Mouse (Mus musculus) embryonic facial prominence, embryonic 14.5 days (tissue): ENCODE data around the gene Pde7b. TPM values are rescaled to one million over a fixed set of nuclear protein-coding genes. Genes with fewer than 3 reads are reported as not detected.

ENCODE experiments used
- ATAC-seq: fragments of 200-750 bp; cut with Nextera tagmentation; 2 replicates; pipeline ENCODE4 v1.8.0; 2017; ENCODE audit warnings: low read depth, moderate number of reproducible peaks, moderate TSS enrichment
- DNase-seq: peaks from one replicate; pipeline ENCODE4 v3.0.0-alpha.2; 2015; ENCODE audit warnings: low spot score
- H3K27ac ChIP-seq: fragments of 300-500 bp; sonication (generic); replicated peaks from 2 replicates; pipeline ENCODE4 v1.5.1; 2014; ENCODE audit warnings: low read depth, mild to moderate bottlenecking, low read length, moderate library complexity
- H3K27me3 ChIP-seq: fragments of 300-500 bp; sonication (generic); replicated peaks from 2 replicates; pipeline ENCODE4 v1.6.1; 2014; ENCODE audit warnings: low read length; ENCODE audit not compliant: control insufficient read depth, insufficient read depth
- H3K36me3 ChIP-seq: fragments of 300-500 bp; sonication (generic); 2 replicates; pipeline ENCODE4 v1.6.1; 2014; ENCODE audit warnings: low read length, mixed read lengths; ENCODE audit not compliant: control insufficient read depth, insufficient read depth
- H3K4me1 ChIP-seq: fragments of 300-500 bp; sonication (generic); 2 replicates; pipeline ENCODE4 v1.6.1; 2014; ENCODE audit warnings: antibody characterized with exemption, low read length; ENCODE audit not compliant: control insufficient read depth, insufficient read depth
- H3K4me2 ChIP-seq: fragments of 300-500 bp; sonication (generic); 2 replicates; pipeline ENCODE4 v1.6.1; 2014; ENCODE audit warnings: low read depth, mild to moderate bottlenecking, low read length, moderate library complexity, mixed read lengths
- H3K4me3 ChIP-seq: fragments of 300-500 bp; sonication (generic); 2 replicates; pipeline ENCODE4 v1.5.1; 2014; ENCODE audit warnings: low read depth, mild to moderate bottlenecking, low read length
- H3K9ac ChIP-seq: fragments of 300-500 bp; sonication (generic); 2 replicates; pipeline ENCODE4 v1.6.1; 2014; ENCODE audit warnings: low read depth, mild to moderate bottlenecking, low read length, moderate library complexity, mixed read lengths
- H3K9me3 ChIP-seq: fragments of 300-500 bp; sonication (generic); 2 replicates; pipeline ENCODE4 v1.6.1; 2016; ENCODE audit warnings: low read length; ENCODE audit not compliant: control insufficient read depth
- WGBS: fragments of 180-500 bp; shearing (Covaris S2); extraction: QIAGEN DNeasy Blood & Tissue Kit; methylation state at CpG from one replicate; pipeline ENCODE4 v1.1.7; 2014; 5-methylcytosine and 5-hydroxymethylcytosine counted together
- polyA plus RNA-seq: library from polyadenylated mRNA; unstranded; fragments of >200 nt; fragmentation: Nextera tagmentation; extraction: Ambion mirVana; gene quantifications from 2 replicates; pipeline ENCODE4 v1.2.1, GENCODE M21; 2014

The Pde7b gene
- polyA plus RNA-seq, 1 experiment from 2014 or later, result 8.8 TPM

DNA sequence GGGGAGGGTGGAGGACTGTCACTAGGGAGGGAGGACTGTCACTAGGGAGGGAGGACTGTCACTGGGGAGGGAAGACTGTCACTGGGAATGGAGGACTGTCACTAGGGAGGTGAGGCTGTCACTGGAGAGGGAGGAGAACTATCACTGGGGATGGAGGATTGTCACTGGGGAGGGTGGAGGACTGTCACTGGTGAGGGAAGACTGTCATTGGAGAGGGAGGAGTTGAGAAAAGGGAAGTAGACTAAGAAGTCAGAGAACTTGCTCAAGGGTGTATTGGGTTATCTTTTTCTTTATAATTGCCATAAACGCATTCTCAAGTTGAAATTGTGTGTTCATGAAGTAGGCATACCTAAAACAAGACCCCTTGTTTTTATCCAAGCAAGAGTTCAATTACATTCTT, 150.5 kb downstream of the Pde7b start:
- H3K9me3 ChIP-seq, result no peaks in the 10 kb centered on the region
- ATAC-seq (no peak), DNase-seq (no peak)
- no peak overlapping the region for H3K27ac ChIP-seq
- no peak overlapping the region for H3K9ac ChIP-seq
- H3K36me3 ChIP-seq, result no peaks in the 10 kb centered on the region
- H3K4me1 ChIP-seq, result 0 out of 2 replicates have a peak, but pooled peaks cover 2% of the 10 kb centered on the region
- WGBS, result 100% methylated on average over 1 of the region's 1 CpGs
- no peak overlapping the region for H3K4me3 ChIP-seq
- no peaks in the 10 kb centered on the region for H3K27me3 ChIP-seq
- no peak overlapping the region for H3K4me2 ChIP-seq

DNA sequence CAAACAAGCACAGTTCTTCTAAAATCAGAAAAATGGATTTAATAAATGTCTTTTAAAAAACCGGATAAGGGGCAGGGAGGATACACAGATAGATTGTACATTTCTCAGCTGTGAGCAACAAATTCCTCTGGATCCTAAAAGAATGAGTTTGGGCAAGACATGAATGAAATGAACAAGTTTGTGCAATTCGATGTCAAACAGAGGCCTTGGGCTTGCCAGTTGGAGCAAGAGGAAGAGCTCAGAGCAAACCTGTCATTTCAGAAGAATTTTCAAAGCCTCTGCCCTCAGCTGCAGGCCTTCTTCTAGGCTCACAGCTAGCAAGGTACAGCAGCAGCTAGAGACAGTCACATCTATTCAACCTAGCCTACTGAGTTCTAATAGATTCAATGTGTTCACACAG, 153.4 kb downstream of the Pde7b start:
- Histone ChIP-seq H3K27ac (no peak overlapping the region), H3K4me3 (no peak overlapping the region), H3K4me1 (0 out of 2 replicates have a peak, but pooled peaks cover 2% of the 10 kb centered on the region), H3K36me3 (no peaks in the 10 kb centered on the region), H3K4me2 (no peak overlapping the region), H3K27me3 (no peaks in the 10 kb centered on the region), H3K9ac (no peak overlapping the region), H3K9me3 (no peaks in the 10 kb centered on the region)
- DNase-seq (peak; percentile 63), ATAC-seq (no peak)
- WGBS, result 74% methylated on average over 2 of the region's 2 CpGs

DNA sequence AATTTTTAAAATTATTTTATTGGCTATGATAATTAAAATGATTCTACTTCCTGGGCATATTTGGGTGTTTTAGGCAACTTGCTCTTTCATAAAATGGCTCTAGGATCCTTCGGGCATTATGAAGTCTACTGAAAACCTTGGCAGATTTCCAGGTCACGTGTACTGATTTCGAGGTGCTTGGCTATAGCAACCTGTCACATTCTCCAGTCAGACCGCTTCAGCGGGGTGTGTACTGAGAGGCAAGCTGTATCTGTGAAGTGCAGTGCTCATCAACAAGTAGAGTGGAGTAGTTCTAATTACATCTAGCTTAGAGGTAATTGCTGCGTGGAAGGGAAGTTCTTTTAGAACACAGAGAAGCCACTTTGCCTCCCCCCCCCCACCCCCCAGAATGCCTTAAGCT, 156.2 kb downstream of the Pde7b start:
- DNase-seq, result peak; percentile 88
- H3K27ac ChIP-seq, result no peak overlapping the region
- H3K4me3 ChIP-seq, result no peak overlapping the region
- H3K36me3 ChIP-seq, result no peaks in the 10 kb centered on the region
- ATAC-seq, result peak; percentile 74; the same call in 1 of the 2 replicates
- no peak overlapping the region for H3K4me2 ChIP-seq
- no peaks in the 10 kb centered on the region for H3K27me3 ChIP-seq
- H3K9me3 ChIP-seq, result no peaks in the 10 kb centered on the region
- WGBS, result 59% methylated on average over 6 of the region's 6 CpGs
- H3K4me1 ChIP-seq, result peaks cover 7% of the 10 kb centered on the region
- no peak overlapping the region for H3K9ac ChIP-seq

DNA sequence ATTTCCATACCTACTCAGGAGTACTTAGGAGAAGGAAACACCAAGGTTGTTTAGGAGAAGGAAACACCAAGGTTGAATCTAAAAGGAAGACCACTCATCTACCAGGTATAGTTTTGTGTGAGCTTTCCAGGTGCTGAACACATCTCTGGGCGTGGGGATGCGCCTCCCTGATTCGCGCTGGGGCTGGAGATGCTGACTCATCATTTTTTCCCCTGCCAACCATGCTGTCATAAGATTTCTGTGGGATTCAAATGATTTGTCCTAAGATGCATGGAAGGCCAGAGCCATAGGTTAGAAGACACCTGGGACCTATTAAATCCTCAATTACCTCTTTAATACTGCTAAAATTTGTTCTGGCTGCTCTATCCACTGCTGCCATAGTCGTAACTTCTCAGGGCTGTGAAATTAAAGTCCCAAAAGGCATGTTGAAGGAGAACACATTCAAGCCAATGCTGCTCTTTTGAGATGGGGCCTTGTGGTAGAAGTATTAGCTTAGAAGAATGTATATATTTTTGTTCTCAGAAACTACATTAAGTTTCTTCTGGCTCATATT, 157.1 kb downstream of the Pde7b start:
- Histone ChIP-seq H3K27me3 (no peaks in the 10 kb centered on the region), H3K36me3 (no peaks in the 10 kb centered on the region), H3K4me2 (no peak overlapping the region), H3K9ac (no peak overlapping the region), H3K4me1 (peaks cover 16% of the 10 kb centered on the region), H3K27ac (no peak overlapping the region), H3K4me3 (no peak overlapping the region), H3K9me3 (no peaks in the 10 kb centered on the region)
- DNase-seq (no peak), ATAC-seq (no peak)
- WGBS, result 84% methylated on average over 5 of the region's 5 CpGs

DNA sequence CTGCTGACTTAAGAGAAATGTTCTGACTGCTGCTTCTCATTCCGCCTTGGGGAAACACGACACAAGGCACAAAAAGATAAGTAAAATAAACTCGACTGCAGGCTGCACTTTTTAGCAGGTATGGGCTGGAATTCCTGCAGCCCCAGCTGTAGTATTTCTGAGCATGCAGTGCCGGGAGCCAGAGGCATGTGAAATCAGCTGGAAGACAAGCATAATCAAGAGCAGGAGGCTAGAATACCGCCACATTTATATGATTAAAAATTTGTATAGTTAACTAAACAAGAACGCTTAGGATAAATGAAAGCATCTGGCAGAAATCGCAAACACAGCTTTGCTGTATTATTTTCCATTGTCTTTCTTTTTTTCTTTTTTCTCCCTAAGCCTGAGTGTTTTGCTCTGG, 168.4 kb downstream of the Pde7b start:
- H3K27ac ChIP-seq, result peak overlapping the region; percentile 18; the same call in 1 of the 2 replicates
- no peaks in the 10 kb centered on the region for H3K27me3 ChIP-seq
- no peaks in the 10 kb centered on the region for H3K36me3 ChIP-seq
- DNase-seq, result peak; percentile 82
- ATAC-seq, result peak; percentile 67
- peaks cover 14% of the 10 kb centered on the region for H3K4me1 ChIP-seq
- no peak overlapping the region for H3K4me2 ChIP-seq
- no peaks in the 10 kb centered on the region for H3K9me3 ChIP-seq
- H3K9ac ChIP-seq, result no peak overlapping the region
- no peak overlapping the region for H3K4me3 ChIP-seq
- 20% methylated on average over 7 of the region's 7 CpGs for WGBS

DNA sequence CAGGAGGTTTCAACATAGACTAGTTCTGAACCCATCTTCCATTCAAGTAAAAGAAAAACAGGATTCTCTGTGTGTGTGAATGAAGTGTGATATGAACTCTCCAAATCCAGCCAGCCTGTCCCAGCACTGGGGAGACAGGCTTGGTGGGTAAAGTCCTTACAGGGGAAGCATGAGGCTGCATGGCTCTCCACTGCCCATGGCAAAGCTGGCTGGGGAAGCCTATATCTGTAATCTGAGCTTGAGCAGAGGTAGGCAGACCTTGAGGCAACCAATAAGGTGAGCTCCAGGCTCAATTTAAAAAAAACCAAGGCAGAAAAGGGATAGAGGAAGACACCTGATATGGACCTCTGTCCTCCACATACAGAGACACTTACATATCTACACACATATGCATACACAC, 173.5 kb downstream of the Pde7b start:
- H3K9me3 ChIP-seq, result no peaks in the 10 kb centered on the region
- DNase-seq (no peak), ATAC-seq (no peak)
- no peaks in the 10 kb centered on the region for H3K36me3 ChIP-seq
- H3K27ac ChIP-seq, result no peak overlapping the region
- no peaks in the 10 kb centered on the region for H3K27me3 ChIP-seq
- H3K4me3 ChIP-seq, result no peak overlapping the region
- peaks cover 31% of the 10 kb centered on the region for H3K4me1 ChIP-seq
- H3K9ac ChIP-seq, result no peak overlapping the region
- no peak overlapping the region for H3K4me2 ChIP-seq

DNA sequence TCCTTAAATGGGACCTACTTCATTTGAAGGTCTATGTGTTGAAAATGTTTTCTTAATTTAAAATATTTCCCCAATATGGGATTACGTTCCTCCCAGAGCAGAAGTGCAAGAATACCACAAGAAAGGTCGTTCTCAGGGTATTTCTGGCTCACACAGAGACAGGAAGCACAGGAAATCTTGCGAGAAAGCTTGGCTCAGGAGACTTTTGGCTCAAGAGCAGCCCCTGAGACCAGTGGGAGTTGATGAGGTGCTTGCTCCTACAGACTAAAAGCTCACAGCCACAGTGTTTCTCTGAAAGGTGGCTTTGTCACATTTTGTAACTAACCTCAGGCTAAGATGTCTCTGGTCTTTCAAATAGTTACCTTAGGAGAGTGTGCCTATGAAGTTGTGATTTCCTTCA, 174.1 kb downstream of the Pde7b start:
- Histone ChIP-seq H3K27me3 (no peaks in the 10 kb centered on the region), H3K9ac (no peak overlapping the region), H3K36me3 (no peaks in the 10 kb centered on the region), H3K27ac (no peak overlapping the region), H3K4me3 (no peak overlapping the region), H3K9me3 (no peaks in the 10 kb centered on the region), H3K4me1 (peaks cover 37% of the 10 kb centered on the region), H3K4me2 (no peak overlapping the region)
- 37% methylated on average over 3 of the region's 3 CpGs for WGBS
- no peak for ATAC-seq
- peak; percentile 60 for DNase-seq

DNA sequence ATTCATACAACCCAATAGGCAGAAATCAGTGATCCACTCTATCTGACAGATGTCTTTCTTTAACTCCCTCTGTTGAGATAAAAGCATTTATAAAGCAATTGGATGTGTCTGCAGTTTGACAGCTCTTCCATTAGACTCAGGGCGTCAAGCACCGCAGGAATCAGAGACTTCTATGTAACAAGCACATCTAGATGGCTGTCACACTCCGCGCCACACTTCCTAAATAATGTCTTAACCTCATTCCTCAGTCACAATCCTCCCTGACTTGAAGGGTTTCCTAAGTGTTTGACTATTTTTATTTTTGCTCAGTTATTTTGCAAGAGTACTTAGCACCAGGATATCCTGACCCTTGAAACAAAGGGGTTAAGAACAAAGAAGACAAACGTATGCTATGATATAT, 174.7 kb downstream of the Pde7b start:
- H3K4me2 ChIP-seq, result no peak overlapping the region
- H3K9me3 ChIP-seq, result no peaks in the 10 kb centered on the region
- no peak for ATAC-seq
- no peak overlapping the region for H3K4me3 ChIP-seq
- no peak overlapping the region for H3K27ac ChIP-seq
- H3K27me3 ChIP-seq, result no peaks in the 10 kb centered on the region
- H3K9ac ChIP-seq, result no peak overlapping the region
- WGBS, result 69% methylated on average over 5 of the region's 5 CpGs
- no peak for DNase-seq
- H3K4me1 ChIP-seq, result peaks cover 37% of the 10 kb centered on the region
- H3K36me3 ChIP-seq, result no peaks in the 10 kb centered on the region
